Mouse (Mus musculus): ENCODE results near the gene Kdm4a. TPM values are rescaled to one million over a fixed set of nuclear protein-coding genes. Genes with fewer than 3 reads are reported as not detected.

Gene Kdm4a
- 10 to 100 TPM in 1 of 2 experiments, 1 to 10 TPM in 1; 6.6 to 50.0 TPM for polyA plus RNA-seq (2012; fragmentation: generic; extraction: Trizol)

GRCm38 (mm10) chr4:118179467-118180300, at the start of gene Kdm4a:
Gene Kdm4a (minus strand): TSS chr4:118180043.

GRCm38 (mm10) chr4:118134485-118135365, 45.1 kb downstream of the Kdm4a start, which contains the start of gene St3gal3:
Gene St3gal3 (minus strand): TSS chr4:118134914.

Other genes starting within 250 kb of the Kdm4a start
- 10 to 100 TPM; 21.9 to 26.5 TPM for gene St3gal3, start 45.1 kb downstream of the Kdm4a start, polyA plus RNA-seq (2012; fragmentation: generic; extraction: Trizol)
- 10 to 100 TPM in 1 of 2 experiments, 1 to 10 TPM in 1; 3.6 to 30.0 TPM for gene Ptprf, start 111.4 kb upstream of the Kdm4a start, polyA plus RNA-seq (2012; fragmentation: generic; extraction: Trizol)
- gene Szt2, start 229.2 kb upstream of the Kdm4a start, polyA plus RNA-seq (2012; fragmentation: generic; extraction: Trizol), result 10 to 100 TPM in 1 of 2 experiments, 1 to 10 TPM in 1; 2.4 to 11.3 TPM
- 10 to 100 TPM; 34.6 to 47.2 TPM for gene Med8, start 229.3 kb upstream of the Kdm4a start, polyA plus RNA-seq (2012; fragmentation: generic; extraction: Trizol)
- 100 to 1,000 TPM in 1 of 2 experiments, 10 to 100 TPM in 1; 92.6 to 116 TPM for gene Elovl1, start 248.1 kb upstream of the Kdm4a start, polyA plus RNA-seq (2012; fragmentation: generic; extraction: Trizol)